Mouse (Mus musculus) lung, adult 2 months (tissue): ENCODE measurements at regions not wholly inside any gene's neighbourhood (a gene's known extent, or its start where the extent isn't known, plus 50 kb on each side); places are given as distances from the start of the nearest gene placed in this dataset.

Experiments used
- CTCF ChIP-seq: fragments of 200-500 bp; IDR thresholded peaks from 2 replicates; pipeline ENCODE4 v1.5.1; 2011; ENCODE audit warnings: mild to moderate bottlenecking, low read length, control low read depth; ENCODE audit not compliant: insufficient read depth
- POLR2A ChIP-seq: fragments of 200-500 bp; IDR thresholded peaks from 2 replicates; pipeline ENCODE4 v1.6.1; 2011; ENCODE audit warnings: low read depth, mild to moderate bottlenecking, control low read depth, low read length, borderline replicate concordance; ENCODE audit errors: extremely low read depth

DNA sequence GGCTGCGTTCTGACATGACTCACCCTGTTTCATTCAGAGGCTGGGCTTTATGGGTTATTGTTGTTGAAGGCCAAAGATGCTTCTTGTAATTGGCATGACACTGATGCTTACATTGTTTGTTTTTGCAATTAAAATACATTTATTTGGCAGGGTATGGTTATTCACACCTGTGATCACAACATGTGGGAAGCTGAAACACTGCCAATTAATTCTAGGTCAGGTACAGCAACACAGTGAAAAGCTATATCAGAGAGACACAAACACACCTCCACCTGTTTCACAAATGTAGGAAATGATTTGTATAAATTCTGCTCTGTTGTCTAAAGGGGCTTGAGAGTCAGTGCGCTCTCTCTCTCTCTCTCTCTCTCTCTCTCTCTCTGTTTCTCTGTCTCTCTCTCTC lies 431.2 kb downstream of the Bckdhb start:
- TF ChIP-seq POLR2A: no peak
- TF ChIP-seq CTCF: no peak
